Mouse (Mus musculus) stomach, postnatal 0 days (tissue): ENCODE results near the gene Foxj2. TPM values are rescaled to one million over a fixed set of nuclear protein-coding genes. Genes with fewer than 3 reads are reported as not detected.
A peak's percentile ranks its signal among the peaks of the same experiment; 100 is the strongest.

Experiments
- ATAC-seq: fragments of 200-750 bp; cut with Nextera tagmentation; 2 replicates; pipeline ENCODE4 v1.8.0; 2017; ENCODE audit not compliant: low FRiP score, low TSS enrichment
- DNase-seq: peaks from one replicate; pipeline ENCODE4 v3.0.0-alpha.2; 2016; ENCODE audit warnings: low spot score
- H3K27ac ChIP-seq: fragments of 300-500 bp; sonication (generic); replicated peaks from 2 replicates; pipeline ENCODE4 v1.5.1; 2014; ENCODE audit warnings: mild to moderate bottlenecking, control low read depth
- H3K27me3 ChIP-seq: fragments of 300-500 bp; sonication (generic); 2 replicates; pipeline ENCODE4 v1.6.1; 2014; ENCODE audit warnings: low read length; ENCODE audit not compliant: control insufficient read depth, insufficient read depth
- H3K36me3 ChIP-seq: fragments of 300-500 bp; sonication (generic); 2 replicates; pipeline ENCODE4 v1.6.1; 2014; ENCODE audit warnings: low read length, mixed read lengths; ENCODE audit not compliant: control insufficient read depth, insufficient read depth
- H3K4me1 ChIP-seq: fragments of 300-500 bp; sonication (generic); replicated peaks from 2 replicates; pipeline ENCODE4 v1.6.1; 2014; ENCODE audit warnings: antibody characterized with exemption; ENCODE audit not compliant: control insufficient read depth, insufficient read depth
- H3K4me2 ChIP-seq: fragments of 300-500 bp; sonication (generic); replicated peaks from 2 replicates; pipeline ENCODE4 v1.6.1; 2014; ENCODE audit warnings: low read depth, mild to moderate bottlenecking, control low read depth, moderate library complexity
- H3K4me3 ChIP-seq: fragments of 300-500 bp; sonication (generic); 2 replicates; pipeline ENCODE4 v1.5.1; 2014; ENCODE audit warnings: low read depth, low read length, control low read depth
- H3K9ac ChIP-seq: fragments of 300-500 bp; sonication (generic); 2 replicates; pipeline ENCODE4 v1.6.1; 2014; ENCODE audit warnings: mild to moderate bottlenecking, low read length, control low read depth, mixed read lengths
- H3K9me3 ChIP-seq: fragments of 300-500 bp; sonication (generic); 2 replicates; pipeline ENCODE4 v1.6.1; 2016; ENCODE audit warnings: low read length; ENCODE audit not compliant: control insufficient read depth
- CTCF ChIP-seq: IDR thresholded peaks from 2 replicates; pipeline ENCODE4 v1.5.1; 2016; ENCODE audit warnings: antibody characterized with exemption, low read depth, mild to moderate bottlenecking, moderate library complexity
- EP300 ChIP-seq: optimal IDR thresholded peaks from 2 replicates; pipeline ENCODE3; 2016; ENCODE audit warnings: antibody characterized with exemption
- WGBS: fragments of 180-500 bp; shearing (Covaris S2); extraction: QIAGEN DNeasy Blood & Tissue Kit; methylation state at CpG from one replicate; pipeline ENCODE4 v1.1.7; 2014; 5-methylcytosine and 5-hydroxymethylcytosine counted together
- polyA plus RNA-seq: library from polyadenylated mRNA; unstranded; fragments of >200 nt; fragmentation: Nextera tagmentation; extraction: Ambion mirVana; gene quantifications from 2 replicates; pipeline ENCODE4 v1.2.1, GENCODE M21; 2015

Foxj2 gene
- polyA plus RNA-seq, 1 experiment from 2014 or later: 3.0 TPM

- WGBS: 56% methylated on average over 2 of the region's 2 CpGs
- TF ChIP-seq CTCF (no peak), EP300 (no peak)
- DNase-seq: no peak
Observed at GRCm38 (mm10) chr6:122852696-122853095, 33.0 kb downstream of the Foxj2 start.

DNA sequence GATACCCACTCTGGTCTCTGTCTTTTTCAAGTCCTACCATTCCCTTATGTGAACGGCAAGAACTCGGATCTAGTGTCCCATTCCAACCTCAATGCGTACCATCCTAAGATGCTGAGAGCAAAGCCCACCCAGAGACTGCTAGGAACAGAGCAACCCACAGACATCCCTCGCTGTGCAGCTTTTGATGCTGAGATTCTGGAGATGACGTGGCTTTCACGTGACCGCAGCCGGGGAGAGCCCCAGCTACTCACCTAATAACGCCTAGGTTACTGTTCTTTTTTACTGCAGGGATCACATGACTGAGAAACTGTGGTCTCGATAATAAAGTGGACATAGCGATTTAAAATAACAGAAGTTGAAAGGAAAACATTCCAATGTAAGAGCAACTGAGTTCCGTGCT, 34.8 kb downstream of the Foxj2 start:
- Histone ChIP-seq H3K9me3 (no peaks in the 10 kb centered on the region), H3K27ac (no peak overlapping the region), H3K9ac (no peak overlapping the region), H3K4me2 (no peak overlapping the region), H3K4me1 (no peaks in the 10 kb centered on the region), H3K4me3 (no peak overlapping the region), H3K27me3 (no peaks in the 10 kb centered on the region), H3K36me3 (no peaks in the 10 kb centered on the region)
- no peak for ATAC-seq
- 62% methylated on average over 12 of the region's 12 CpGs for WGBS
- no peak for TF ChIP-seq EP300
- no peak for TF ChIP-seq CTCF
- no peak for DNase-seq

More at GRCm38 (mm10) chr6:122852696-122853095, 33.0 kb downstream of the Foxj2 start:
- Histone ChIP-seq H3K27me3 (no peaks in the 10 kb centered on the region), H3K9me3 (no peaks in the 10 kb centered on the region), H3K4me3 (no peak overlapping the region), H3K4me2 (no peak overlapping the region), H3K9ac (no peak overlapping the region), H3K4me1 (no peaks in the 10 kb centered on the region), H3K36me3 (no peaks in the 10 kb centered on the region), H3K27ac (no peak overlapping the region)
- no peak for ATAC-seq

DNA sequence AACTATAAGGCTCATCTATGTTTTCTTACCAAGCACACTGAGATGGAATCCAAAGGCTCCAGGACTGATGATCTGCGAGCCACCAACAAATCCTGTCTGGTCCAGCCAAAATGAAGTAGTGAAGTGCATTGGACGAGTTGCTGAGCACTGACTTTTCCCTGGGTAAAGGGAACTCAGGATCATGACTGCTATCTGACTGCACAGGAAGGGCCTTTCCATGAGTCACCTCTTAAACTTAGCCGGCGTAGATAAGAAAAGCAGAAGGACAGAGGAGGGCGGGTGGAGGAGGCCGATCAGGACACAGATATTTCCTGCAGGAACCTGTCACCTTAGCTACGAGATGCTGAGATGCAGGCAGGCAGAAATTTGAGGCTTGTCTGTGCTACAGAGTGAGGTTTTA, 36.2 kb downstream of the Foxj2 start, which contains the start of gene C3ar1:
C3ar1 (minus strand) TSS at position 207 of the 400 bp plus-strand sequence.
- ATAC-seq (no peak), DNase-seq (no peak)

GRCm38 (mm10) chr6:122862434-122862833, 42.7 kb downstream of the Foxj2 start:
- H3K4me3 ChIP-seq: no peak overlapping the region
- H3K27ac ChIP-seq: no peak overlapping the region
- ATAC-seq (no peak), DNase-seq (no peak)
- no peak overlapping the region for H3K4me2 ChIP-seq
- H3K4me1 ChIP-seq: no peaks in the 10 kb centered on the region
- no peaks in the 10 kb centered on the region for H3K36me3 ChIP-seq
- H3K9ac ChIP-seq: no peak overlapping the region
- peaks cover 4% of the 10 kb centered on the region; the same call in 1 of the 2 replicates for H3K9me3 ChIP-seq
- TF ChIP-seq EP300 (no peak), CTCF (peak; percentile 35)
- WGBS: 71% methylated on average over 6 of the region's 6 CpGs
- no peaks in the 10 kb centered on the region for H3K27me3 ChIP-seq

More for the DNA sequence above, 36.2 kb downstream of the Foxj2 start, which contains the start of gene C3ar1:
- no peaks in the 10 kb centered on the region for H3K36me3 ChIP-seq
- WGBS: 50% methylated on average over 7 of the region's 7 CpGs
- H3K27ac ChIP-seq: no peak within 1 kb of the TSS
- TF ChIP-seq EP300: no peak
- TF ChIP-seq CTCF: no peak
- H3K9me3 ChIP-seq: no peaks in the 10 kb centered on the region
- H3K4me3 ChIP-seq: no peak within 1 kb of the TSS
- H3K9ac ChIP-seq: no peak within 1 kb of the TSS
- no peaks in the 10 kb centered on the region for H3K27me3 ChIP-seq
- H3K4me2 ChIP-seq: no peak within 1 kb of the TSS
- no peaks in the 10 kb centered on the region for H3K4me1 ChIP-seq

GRCm38 (mm10) chr6:122862871-122863270, 43.2 kb downstream of the Foxj2 start:
- H3K4me2 ChIP-seq: no peak overlapping the region
- ATAC-seq: no peak

DNA sequence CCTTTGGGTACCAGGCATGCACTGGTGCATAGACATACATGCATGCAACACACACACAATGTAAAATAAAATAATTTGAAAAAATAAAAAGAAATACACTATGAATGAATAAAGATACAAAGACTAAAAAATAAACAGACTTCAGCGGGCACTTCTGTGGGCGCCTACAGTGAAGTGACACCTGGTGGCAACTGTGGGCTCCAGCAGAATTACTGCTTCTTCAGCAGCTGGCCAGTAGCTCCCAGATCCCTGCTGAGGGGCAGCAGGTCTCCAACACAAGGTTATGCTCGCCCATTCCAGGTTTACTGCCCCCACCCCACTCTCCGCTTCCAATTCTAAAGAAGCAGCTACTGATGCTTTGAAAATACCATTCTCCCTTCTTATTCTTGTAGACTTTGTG, 48.2 kb downstream of the Foxj2 start:
- TF ChIP-seq CTCF: peak; percentile 59
- no peak for TF ChIP-seq EP300
- Histone ChIP-seq H3K27ac (no peak overlapping the region), H3K4me1 (no peaks in the 10 kb centered on the region), H3K9ac (no peak overlapping the region), H3K36me3 (no peaks in the 10 kb centered on the region), H3K4me3 (no peak overlapping the region), H3K9me3 (no peaks in the 10 kb centered on the region), H3K4me2 (no peak overlapping the region), H3K27me3 (no peaks in the 10 kb centered on the region)
- WGBS: 54% methylated on average over 4 of the region's 4 CpGs
- DNase-seq: peak; percentile 27
- no peak for ATAC-seq

More at GRCm38 (mm10) chr6:122862871-122863270, 43.2 kb downstream of the Foxj2 start:
- Histone ChIP-seq H3K4me3 (no peak overlapping the region), H3K36me3 (no peaks in the 10 kb centered on the region), H3K4me1 (no peaks in the 10 kb centered on the region), H3K9ac (no peak overlapping the region), H3K27me3 (no peaks in the 10 kb centered on the region), H3K9me3 (peaks cover 4% of the 10 kb centered on the region; the same call in 1 of the 2 replicates), H3K27ac (no peak overlapping the region)
- 88% methylated on average over 1 of the region's 1 CpGs for WGBS
- DNase-seq: no peak
- TF ChIP-seq CTCF (no peak), EP300 (no peak)
